Mouse (Mus musculus): ENCODE results near the gene Dpf1. TPM values are rescaled to one million over a fixed set of nuclear protein-coding genes. Genes with fewer than 3 reads are reported as not detected.

Gene Dpf1
- polyA plus RNA-seq, 1 experiment from 2014 or later = 167 TPM

GRCm38 (mm10) chr7:29313051-29313450, 9.3 kb downstream of the Dpf1 start:
- Histone ChIP-seq H3K4me3 (ENCODE audit: low read depth, low read length) (no peak overlapping the region), H3K36me3 (ENCODE audit: control insufficient read depth, insufficient read depth, low read length) (peaks cover 50% of the 10 kb centered on the region), H3K4me1 (ENCODE audit: control insufficient read depth, insufficient read depth, low read length) (peaks cover 54% of the 10 kb centered on the region), H3K27me3 (replicated peaks; ENCODE audit: control insufficient read depth, insufficient read depth, low read length) (no peaks in the 10 kb centered on the region), H3K27ac (ENCODE audit: low read depth, low read length) (peak overlapping the region; percentile 60; the same call in 1 of the 2 replicates), H3K9ac (ENCODE audit: low read length) (peak overlapping the region; percentile 29; the same call in 1 of the 2 replicates), H3K4me2 (ENCODE audit: low read length) (peak overlapping the region; percentile 41), H3K9me3 (replicated peaks; ENCODE audit: control insufficient read depth, low read length) (no peaks in the 10 kb centered on the region)
- 36% methylated on average over 9 of the region's 9 CpGs for WGBS
- ATAC-seq (no peak), DNase-seq (ENCODE audit: low spot score) (peak; percentile 66)

- Histone ChIP-seq H3K9ac (ENCODE audit: low read length) (peak overlapping the region; percentile 2; the same call in 1 of the 2 replicates), H3K27ac (ENCODE audit: low read depth, low read length) (peak overlapping the region; percentile 96; the same call in 1 of the 2 replicates), H3K4me2 (ENCODE audit: low read length) (peak overlapping the region; percentile 23; the same call in 1 of the 2 replicates), H3K9me3 (replicated peaks; ENCODE audit: control insufficient read depth, low read length) (no peaks in the 10 kb centered on the region), H3K4me3 (ENCODE audit: low read depth, low read length) (no peak overlapping the region), H3K36me3 (ENCODE audit: control insufficient read depth, insufficient read depth, low read length) (peaks cover 50% of the 10 kb centered on the region), H3K27me3 (replicated peaks; ENCODE audit: control insufficient read depth, insufficient read depth, low read length) (no peaks in the 10 kb centered on the region), H3K4me1 (ENCODE audit: control insufficient read depth, insufficient read depth, low read length) (peaks cover 61% of the 10 kb centered on the region)
- ATAC-seq (no peak), DNase-seq (ENCODE audit: low spot score) (no peak)
- WGBS = 60% methylated on average over 9 of the region's 9 CpGs
These were observed 10.0 kb downstream of the Dpf1 start for GRCm38 (mm10) chr7:29313572-29314261.

- peak overlapping the region; percentile 8; the same call in 1 of the 2 replicates for H3K9ac ChIP-seq (ENCODE audit: low read length)
- H3K27me3 ChIP-seq (replicated peaks; ENCODE audit: control insufficient read depth, insufficient read depth, low read length) = no peaks in the 10 kb centered on the region
- peak; percentile 73 for DNase-seq (ENCODE audit: low spot score)
- H3K4me1 ChIP-seq (ENCODE audit: control insufficient read depth, insufficient read depth, low read length) = peaks cover 65% of the 10 kb centered on the region
- H3K36me3 ChIP-seq (ENCODE audit: control insufficient read depth, insufficient read depth, low read length) = peaks cover 45% of the 10 kb centered on the region
- ATAC-seq = peak; percentile 16; the same call in 1 of the 2 replicates
- H3K4me2 ChIP-seq (ENCODE audit: low read length) = peak overlapping the region; percentile 23
- H3K27ac ChIP-seq (ENCODE audit: low read depth, low read length) = peak overlapping the region; percentile 96
- 45% methylated on average over 13 of the region's 13 CpGs for WGBS
- no peaks in the 10 kb centered on the region for H3K9me3 ChIP-seq (replicated peaks; ENCODE audit: control insufficient read depth, low read length)
- no peak overlapping the region for H3K4me3 ChIP-seq (ENCODE audit: low read depth, low read length)
These were observed 11.3 kb downstream of the Dpf1 start for GRCm38 (mm10) chr7:29314844-29315628.

GRCm38 (mm10) chr7:29316137-29316734, 12.5 kb downstream of the Dpf1 start:
- Histone ChIP-seq H3K27me3 (replicated peaks; ENCODE audit: control insufficient read depth, insufficient read depth, low read length) (no peaks in the 10 kb centered on the region), H3K4me2 (ENCODE audit: low read length) (no peak overlapping the region), H3K9ac (ENCODE audit: low read length) (peak overlapping the region; percentile 1), H3K27ac (ENCODE audit: low read depth, low read length) (peak overlapping the region; percentile 96), H3K36me3 (ENCODE audit: control insufficient read depth, insufficient read depth, low read length) (peaks cover 43% of the 10 kb centered on the region), H3K4me1 (ENCODE audit: control insufficient read depth, insufficient read depth, low read length) (peaks cover 66% of the 10 kb centered on the region), H3K9me3 (replicated peaks; ENCODE audit: control insufficient read depth, low read length) (no peaks in the 10 kb centered on the region), H3K4me3 (ENCODE audit: low read depth, low read length) (no peak overlapping the region)
- ATAC-seq (no peak), DNase-seq (ENCODE audit: low spot score) (no peak)
- 61% methylated on average over 15 of the region's 17 CpGs for WGBS

GRCm38 (mm10) chr7:29316976-29317375, 13.2 kb downstream of the Dpf1 start:
- H3K27ac ChIP-seq (ENCODE audit: low read depth, low read length) = peak overlapping the region; percentile 96
- peak overlapping the region; percentile 29; the same call in 1 of the 2 replicates for H3K9ac ChIP-seq (ENCODE audit: low read length)
- no peaks in the 10 kb centered on the region for H3K9me3 ChIP-seq (replicated peaks; ENCODE audit: control insufficient read depth, low read length)
- H3K4me2 ChIP-seq (ENCODE audit: low read length) = peak overlapping the region; percentile 40
- DNase-seq (ENCODE audit: low spot score) (peak; percentile 87), ATAC-seq (peak; percentile 59)
- 4% methylated on average over 10 of the region's 10 CpGs for WGBS
- H3K27me3 ChIP-seq (replicated peaks; ENCODE audit: control insufficient read depth, insufficient read depth, low read length) = no peaks in the 10 kb centered on the region
- H3K36me3 ChIP-seq (ENCODE audit: control insufficient read depth, insufficient read depth, low read length) = peaks cover 43% of the 10 kb centered on the region
- H3K4me3 ChIP-seq (ENCODE audit: low read depth, low read length) = no peak overlapping the region
- peaks cover 66% of the 10 kb centered on the region for H3K4me1 ChIP-seq (ENCODE audit: control insufficient read depth, insufficient read depth, low read length)

GRCm38 (mm10) chr7:29317558-29317957, 13.8 kb downstream of the Dpf1 start:
- Histone ChIP-seq H3K27me3 (replicated peaks; ENCODE audit: control insufficient read depth, insufficient read depth, low read length) (no peaks in the 10 kb centered on the region), H3K4me3 (ENCODE audit: low read depth, low read length) (no peak overlapping the region; the same call in 1 of the 2 replicates), H3K9ac (ENCODE audit: low read length) (peak overlapping the region; percentile 29; the same call in 1 of the 2 replicates), H3K4me1 (ENCODE audit: control insufficient read depth, insufficient read depth, low read length) (peaks cover 66% of the 10 kb centered on the region), H3K36me3 (ENCODE audit: control insufficient read depth, insufficient read depth, low read length) (peaks cover 40% of the 10 kb centered on the region), H3K9me3 (replicated peaks; ENCODE audit: control insufficient read depth, low read length) (no peaks in the 10 kb centered on the region), H3K4me2 (ENCODE audit: low read length) (peak overlapping the region; percentile 40), H3K27ac (ENCODE audit: low read depth, low read length) (peak overlapping the region; percentile 96)
- peak; percentile 69 for ATAC-seq
- 0% methylated on average over 2 of the region's 2 CpGs for WGBS
- DNase-seq (ENCODE audit: low spot score) = peak; percentile 94

- peak; percentile 72 for DNase-seq (ENCODE audit: low spot score)
- H3K4me1 ChIP-seq (ENCODE audit: control insufficient read depth, insufficient read depth, low read length) = peaks cover 62% of the 10 kb centered on the region
These were observed 14.6 kb downstream of the Dpf1 start for GRCm38 (mm10) chr7:29318115-29318911.

More at GRCm38 (mm10) chr7:29318115-29318911, 14.6 kb downstream of the Dpf1 start:
- H3K4me3 ChIP-seq (ENCODE audit: low read depth, low read length) = no peak overlapping the region
- peak overlapping the region; percentile 96 for H3K27ac ChIP-seq (ENCODE audit: low read depth, low read length)
- ATAC-seq = peak; percentile 27
- 5% methylated on average over 18 of the region's 18 CpGs for WGBS
- peak overlapping the region; percentile 49; the same call in 1 of the 2 replicates for H3K9ac ChIP-seq (ENCODE audit: low read length)
- peak overlapping the region; percentile 40 for H3K4me2 ChIP-seq (ENCODE audit: low read length)
- peaks cover 34% of the 10 kb centered on the region for H3K36me3 ChIP-seq (ENCODE audit: control insufficient read depth, insufficient read depth, low read length)
- H3K27me3 ChIP-seq (replicated peaks; ENCODE audit: control insufficient read depth, insufficient read depth, low read length) = no peaks in the 10 kb centered on the region
- H3K9me3 ChIP-seq (replicated peaks; ENCODE audit: control insufficient read depth, low read length) = no peaks in the 10 kb centered on the region

Data from forebrain, embryonic 14.5 days (tissue).